Mouse (Mus musculus) limb, embryonic 11.5 days (tissue): ENCODE results near the gene Zfp143. TPM values are rescaled to one million over a fixed set of nuclear protein-coding genes. Genes with fewer than 3 reads are reported as not detected.

Experiments used
- ATAC-seq: fragments of 200-750 bp; cut with Nextera tagmentation; 2 replicates; pipeline ENCODE4 v1.8.0; 2017; ENCODE audit warnings: low read depth; ENCODE audit not compliant: insufficient number of reproducible peaks, low FRiP score, low TSS enrichment
- DNase-seq: peaks from one replicate; pipeline ENCODE4 v3.0.0-alpha.2; 2015; ENCODE audit warnings: low spot score
- H3K27ac ChIP-seq: fragments of 300-500 bp; sonication (generic); replicated peaks from 2 replicates; pipeline ENCODE4 v1.5.1; 2014; ENCODE audit warnings: low read depth, mild to moderate bottlenecking, low read length
- H3K27me3 ChIP-seq: fragments of 300-500 bp; sonication (generic); 2 replicates; pipeline ENCODE4 v1.6.1; 2014; ENCODE audit warnings: mild to moderate bottlenecking, low read length, mixed read lengths; ENCODE audit not compliant: control insufficient read depth, insufficient read depth
- H3K36me3 ChIP-seq: fragments of 300-500 bp; sonication (generic); 2 replicates; pipeline ENCODE4 v1.6.1; 2014; ENCODE audit warnings: mild to moderate bottlenecking, low read length, moderate library complexity, mixed read lengths; ENCODE audit not compliant: control insufficient read depth, insufficient read depth
- H3K4me1 ChIP-seq: fragments of 300-500 bp; sonication (generic); 2 replicates; pipeline ENCODE4 v1.6.1; 2014; ENCODE audit warnings: low read length, mixed read lengths; ENCODE audit not compliant: control insufficient read depth, insufficient read depth
- H3K4me2 ChIP-seq: fragments of 300-500 bp; sonication (generic); 2 replicates; pipeline ENCODE4 v1.6.1; 2014; ENCODE audit warnings: low read depth, mild to moderate bottlenecking, moderate library complexity; ENCODE audit not compliant: severe bottlenecking
- H3K4me3 ChIP-seq: fragments of 300-500 bp; sonication (generic); 2 replicates; pipeline ENCODE4 v1.5.1; 2014; ENCODE audit warnings: low read depth, low read length
- H3K9ac ChIP-seq: fragments of 300-500 bp; sonication (generic); 2 replicates; pipeline ENCODE4 v1.6.1; 2014; ENCODE audit warnings: mild to moderate bottlenecking, low read length
- H3K9me3 ChIP-seq: fragments of 300-500 bp; sonication (generic); 2 replicates; pipeline ENCODE4 v1.6.1; 2016; ENCODE audit warnings: low read length; ENCODE audit not compliant: control insufficient read depth
- WGBS: fragments of 180-500 bp; shearing (Covaris S2); extraction: QIAGEN DNeasy Blood & Tissue Kit; methylation state at CpG from one replicate; pipeline ENCODE4 v1.1.7; 2014; 5-methylcytosine and 5-hydroxymethylcytosine counted together
- polyA plus RNA-seq: library from polyadenylated mRNA; unstranded; fragments of >200 nt; fragmentation: Nextera tagmentation; extraction: Ambion mirVana; gene quantifications from 2 replicates; pipeline ENCODE4 v1.2.1, GENCODE M21; 2014

Zfp143 gene
- polyA plus RNA-seq, 1 experiment from 2014 or later = 27.0 TPM

- Histone ChIP-seq H3K27me3 (no peaks in the 10 kb centered on the region), H3K4me1 (no peaks in the 10 kb centered on the region), H3K4me3 (no peak overlapping the region), H3K9ac (no peak overlapping the region), H3K27ac (no peak overlapping the region), H3K4me2 (no peak overlapping the region), H3K36me3 (no peaks in the 10 kb centered on the region), H3K9me3 (no peaks in the 10 kb centered on the region)
- ATAC-seq (no peak), DNase-seq (no peak)
- 81% methylated on average over 2 of the region's 2 CpGs for WGBS
Measured at GRCm38 (mm10) chr7:110118448-110118847, 57.4 kb downstream of the Zfp143 start.

GRCm38 (mm10) chr7:110120157-110120784, 59.3 kb downstream of the Zfp143 start:
- Histone ChIP-seq H3K4me3 (no peak overlapping the region), H3K4me2 (no peak overlapping the region), H3K9me3 (no peaks in the 10 kb centered on the region), H3K9ac (no peak overlapping the region), H3K36me3 (no peaks in the 10 kb centered on the region), H3K4me1 (peaks cover 7% of the 10 kb centered on the region; the same call in 1 of the 2 replicates), H3K27me3 (no peaks in the 10 kb centered on the region), H3K27ac (no peak overlapping the region)
- ATAC-seq (no peak), DNase-seq (no peak)
- WGBS = 82% methylated on average over 2 of the region's 2 CpGs

GRCm38 (mm10) chr7:110121162-110121515, 60.1 kb downstream of the Zfp143 start:
- WGBS = 2% methylated on average over 9 of the region's 9 CpGs
- H3K36me3 ChIP-seq = no peaks in the 10 kb centered on the region
- ATAC-seq (no peak), DNase-seq (no peak)
- H3K4me2 ChIP-seq = peak overlapping the region; percentile 72
- peak overlapping the region; percentile 97 for H3K4me3 ChIP-seq
- peak overlapping the region; percentile 62 for H3K9ac ChIP-seq
- no peaks in the 10 kb centered on the region for H3K27me3 ChIP-seq
- peaks cover 7% of the 10 kb centered on the region; the same call in 1 of the 2 replicates for H3K4me1 ChIP-seq
- H3K9me3 ChIP-seq = no peaks in the 10 kb centered on the region
- peak overlapping the region; percentile 43; the same call in 1 of the 2 replicates for H3K27ac ChIP-seq

GRCm38 (mm10) chr7:110121516-110122288, 60.7 kb downstream of the Zfp143 start, which contains the start of gene Wee1:
Gene Wee1 (plus strand): TSS chr7:110122046.
- Histone ChIP-seq H3K36me3 (peaks cover 2% of the 10 kb centered on the region; the same call in 1 of the 2 replicates), H3K4me2 (peak within 1 kb of the TSS; percentile 72)
- under 1% methylated on average over 81 of the region's 81 CpGs for WGBS

GRCm38 (mm10) chr7:110122289-110122564, 61.2 kb downstream of the Zfp143 start:
- Histone ChIP-seq H3K4me3 (peak overlapping the region; percentile 97), H3K27me3 (no peaks in the 10 kb centered on the region), H3K4me2 (peak overlapping the region; percentile 72), H3K36me3 (peaks cover 4% of the 10 kb centered on the region; the same call in 1 of the 2 replicates), H3K9me3 (no peaks in the 10 kb centered on the region), H3K4me1 (peaks cover 7% of the 10 kb centered on the region; the same call in 1 of the 2 replicates), H3K27ac (peak overlapping the region; percentile 95), H3K9ac (peak overlapping the region; percentile 95)
- no peak for ATAC-seq
- no peak for DNase-seq
- WGBS = under 1% methylated on average over 26 of the region's 27 CpGs

More at GRCm38 (mm10) chr7:110121516-110122288, 60.7 kb downstream of the Zfp143 start, which contains the start of gene Wee1:
- Histone ChIP-seq H3K27ac (peak within 1 kb of the TSS; percentile 95), H3K4me3 (peak within 1 kb of the TSS; percentile 97), H3K9ac (peak within 1 kb of the TSS; percentile 95), H3K4me1 (peaks cover 7% of the 10 kb centered on the region; the same call in 1 of the 2 replicates), H3K27me3 (no peaks in the 10 kb centered on the region), H3K9me3 (no peaks in the 10 kb centered on the region)
- peak; percentile 99 for ATAC-seq
- DNase-seq = peak; percentile 99

- H3K27ac ChIP-seq = peak overlapping the region; percentile 95
- WGBS = under 1% methylated on average over 68 of the region's 74 CpGs
- H3K4me1 ChIP-seq = peaks cover 7% of the 10 kb centered on the region; the same call in 1 of the 2 replicates
- no peaks in the 10 kb centered on the region for H3K9me3 ChIP-seq
- H3K27me3 ChIP-seq = no peaks in the 10 kb centered on the region
- ATAC-seq (peak; percentile 8; the same call in 1 of the 2 replicates), DNase-seq (peak; percentile 72)
- H3K4me2 ChIP-seq = peak overlapping the region; percentile 72
- peaks cover 6% of the 10 kb centered on the region; the same call in 1 of the 2 replicates for H3K36me3 ChIP-seq
- peak overlapping the region; percentile 95 for H3K9ac ChIP-seq
- H3K4me3 ChIP-seq = peak overlapping the region; percentile 97
Measured at GRCm38 (mm10) chr7:110122565-110123422, 61.8 kb downstream of the Zfp143 start.

- WGBS = 67% methylated on average over 12 of the region's 12 CpGs
- ATAC-seq = no peak
- no peak overlapping the region for H3K27ac ChIP-seq
- peaks cover 6% of the 10 kb centered on the region; the same call in 1 of the 2 replicates for H3K36me3 ChIP-seq
- H3K9me3 ChIP-seq = no peaks in the 10 kb centered on the region
- H3K4me2 ChIP-seq = peak overlapping the region; percentile 72
- DNase-seq = no peak
- H3K4me3 ChIP-seq = peak overlapping the region; percentile 97
- peaks cover 7% of the 10 kb centered on the region; the same call in 1 of the 2 replicates for H3K4me1 ChIP-seq
- no peaks in the 10 kb centered on the region for H3K27me3 ChIP-seq
- H3K9ac ChIP-seq = no peak overlapping the region
Measured at GRCm38 (mm10) chr7:110123844-110124555, 63.0 kb downstream of the Zfp143 start.
